Mouse (Mus musculus): Measurements from ENCODE around the gene Rpl22l1. TPM values are rescaled to one million over a fixed set of nuclear protein-coding genes. Genes with fewer than 3 reads are reported as not detected.

The Rpl22l1 gene
- polyA plus RNA-seq, 1 experiment from 2014 or later: 603 TPM

GRCm38 (mm10) chr3:28814361-28814760 lies 9.1 kb downstream of the Rpl22l1 start:
- no peak overlapping the region for H3K9ac ChIP-seq (ENCODE audit: low read depth, low read length)
- ATAC-seq (ENCODE audit: low read depth) (no peak), DNase-seq (ENCODE audit: low spot score) (peak; percentile 68)
- no peaks in the 10 kb centered on the region for H3K4me1 ChIP-seq (ENCODE audit: control insufficient read depth, insufficient read depth, low read length)
- no peaks in the 10 kb centered on the region for H3K27me3 ChIP-seq (replicated peaks; ENCODE audit: control insufficient read depth, insufficient read depth, low read length)
- no peak overlapping the region for H3K27ac ChIP-seq (replicated peaks; ENCODE audit: low read depth, low read length)
- peak overlapping the region; percentile 23; the same call in 1 of the 2 replicates for H3K4me2 ChIP-seq (ENCODE audit: low read depth, low read length)
- H3K36me3 ChIP-seq (ENCODE audit: control insufficient read depth, insufficient read depth, low read length): 0 out of 2 replicates have a peak, but pooled peaks cover 2% of the 10 kb centered on the region
- H3K4me3 ChIP-seq (ENCODE audit: low read depth, low read length): no peak overlapping the region
- H3K9me3 ChIP-seq (ENCODE audit: control insufficient read depth, low read length): no peaks in the 10 kb centered on the region
- 4% methylated on average over 4 of the region's 4 CpGs for WGBS

- 77% methylated on average over 4 of the region's 4 CpGs for WGBS
- Histone ChIP-seq H3K4me3 (ENCODE audit: low read depth, low read length) (no peak overlapping the region), H3K9ac (ENCODE audit: low read depth, low read length) (no peak overlapping the region), H3K36me3 (ENCODE audit: control insufficient read depth, insufficient read depth, low read length) (no peaks in the 10 kb centered on the region), H3K4me2 (ENCODE audit: low read depth, low read length) (no peak overlapping the region), H3K9me3 (ENCODE audit: control insufficient read depth, low read length) (no peaks in the 10 kb centered on the region), H3K4me1 (ENCODE audit: control insufficient read depth, insufficient read depth, low read length) (no peaks in the 10 kb centered on the region), H3K27ac (replicated peaks; ENCODE audit: low read depth, low read length) (no peak overlapping the region), H3K27me3 (replicated peaks; ENCODE audit: control insufficient read depth, insufficient read depth, low read length) (no peaks in the 10 kb centered on the region)
- DNase-seq (ENCODE audit: low spot score) (no peak), ATAC-seq (ENCODE audit: low read depth) (no peak)
These were observed 10.8 kb downstream of the Rpl22l1 start for GRCm38 (mm10) chr3:28816010-28816540.

DNA sequence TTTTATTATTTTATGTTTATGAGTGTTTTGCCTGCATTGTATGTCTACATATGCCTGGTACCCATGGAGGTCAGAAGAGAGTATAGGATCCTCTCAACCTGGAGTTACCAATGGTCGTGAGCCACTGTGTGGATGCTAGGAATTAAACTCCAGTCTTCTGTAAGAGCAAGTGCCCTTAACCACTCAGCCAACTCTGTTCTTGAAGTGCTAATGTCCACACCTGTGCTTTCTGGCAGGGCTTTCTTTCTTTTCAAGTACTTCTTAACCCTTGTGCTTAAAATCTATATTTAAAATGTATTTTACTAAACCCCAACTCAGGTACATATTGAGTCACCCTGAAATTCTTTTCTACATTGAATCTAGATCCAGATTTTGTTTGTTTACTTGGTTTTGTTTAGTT lies 21.0 kb downstream of the Rpl22l1 start:
- H3K4me2 ChIP-seq (ENCODE audit: low read depth, low read length): no peak overlapping the region
- no peak overlapping the region for H3K9ac ChIP-seq (ENCODE audit: low read depth, low read length)
- no peaks in the 10 kb centered on the region for H3K27me3 ChIP-seq (replicated peaks; ENCODE audit: control insufficient read depth, insufficient read depth, low read length)
- H3K36me3 ChIP-seq (ENCODE audit: control insufficient read depth, insufficient read depth, low read length): no peaks in the 10 kb centered on the region
- no peak overlapping the region for H3K4me3 ChIP-seq (ENCODE audit: low read depth, low read length)
- no peak for DNase-seq (ENCODE audit: low spot score)
- no peaks in the 10 kb centered on the region for H3K4me1 ChIP-seq (ENCODE audit: control insufficient read depth, insufficient read depth, low read length)
- no peak overlapping the region for H3K27ac ChIP-seq (replicated peaks; ENCODE audit: low read depth, low read length)
- no peaks in the 10 kb centered on the region for H3K9me3 ChIP-seq (ENCODE audit: control insufficient read depth, low read length)
- no peak for ATAC-seq (ENCODE audit: low read depth)
- WGBS: 92% methylated on average over 1 of the region's 1 CpGs

DNA sequence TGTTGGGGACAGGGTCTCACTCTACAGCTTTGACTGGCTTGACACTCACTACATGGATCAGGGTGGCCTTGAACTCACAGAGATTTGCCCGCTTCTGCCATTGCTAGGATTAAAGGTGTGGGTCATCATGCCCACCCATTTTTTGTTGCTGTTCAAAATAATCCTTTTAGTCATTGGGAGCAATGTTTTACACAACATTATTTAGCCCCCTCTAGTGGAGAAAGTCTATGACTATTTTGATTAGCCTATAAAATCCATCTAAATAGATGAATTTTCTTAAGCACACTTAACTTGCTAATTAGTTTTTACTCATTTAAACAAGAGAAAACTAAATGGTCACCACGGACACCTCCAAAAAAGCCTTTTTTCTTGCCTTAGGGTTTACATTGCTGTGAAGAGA lies 22.4 kb downstream of the Rpl22l1 start:
- Histone ChIP-seq H3K36me3 (ENCODE audit: control insufficient read depth, insufficient read depth, low read length) (no peaks in the 10 kb centered on the region), H3K4me1 (ENCODE audit: control insufficient read depth, insufficient read depth, low read length) (no peaks in the 10 kb centered on the region), H3K9me3 (ENCODE audit: control insufficient read depth, low read length) (no peaks in the 10 kb centered on the region), H3K4me2 (ENCODE audit: low read depth, low read length) (no peak overlapping the region), H3K27ac (replicated peaks; ENCODE audit: low read depth, low read length) (no peak overlapping the region), H3K4me3 (ENCODE audit: low read depth, low read length) (no peak overlapping the region), H3K9ac (ENCODE audit: low read depth, low read length) (no peak overlapping the region), H3K27me3 (replicated peaks; ENCODE audit: control insufficient read depth, insufficient read depth, low read length) (no peaks in the 10 kb centered on the region)
- ATAC-seq (ENCODE audit: low read depth) (no peak), DNase-seq (ENCODE audit: low spot score) (no peak)
- WGBS: 84% methylated on average over 2 of the region's 2 CpGs

- DNase-seq (ENCODE audit: low spot score): no peak
- no peak for ATAC-seq (ENCODE audit: low read depth)
- no peak overlapping the region for H3K4me2 ChIP-seq (ENCODE audit: low read depth, low read length)
- no peak overlapping the region for H3K9ac ChIP-seq (ENCODE audit: low read depth, low read length)
- H3K9me3 ChIP-seq (ENCODE audit: control insufficient read depth, low read length): no peaks in the 10 kb centered on the region
- H3K4me1 ChIP-seq (ENCODE audit: control insufficient read depth, insufficient read depth, low read length): no peaks in the 10 kb centered on the region
- no peaks in the 10 kb centered on the region for H3K27me3 ChIP-seq (replicated peaks; ENCODE audit: control insufficient read depth, insufficient read depth, low read length)
- no peak overlapping the region for H3K4me3 ChIP-seq (ENCODE audit: low read depth, low read length)
- H3K36me3 ChIP-seq (ENCODE audit: control insufficient read depth, insufficient read depth, low read length): no peaks in the 10 kb centered on the region
- WGBS: 82% methylated on average over 2 of the region's 2 CpGs
- H3K27ac ChIP-seq (replicated peaks; ENCODE audit: low read depth, low read length): no peak overlapping the region
These were observed 24.2 kb downstream of the Rpl22l1 start for GRCm38 (mm10) chr3:28829454-28829853.

DNA sequence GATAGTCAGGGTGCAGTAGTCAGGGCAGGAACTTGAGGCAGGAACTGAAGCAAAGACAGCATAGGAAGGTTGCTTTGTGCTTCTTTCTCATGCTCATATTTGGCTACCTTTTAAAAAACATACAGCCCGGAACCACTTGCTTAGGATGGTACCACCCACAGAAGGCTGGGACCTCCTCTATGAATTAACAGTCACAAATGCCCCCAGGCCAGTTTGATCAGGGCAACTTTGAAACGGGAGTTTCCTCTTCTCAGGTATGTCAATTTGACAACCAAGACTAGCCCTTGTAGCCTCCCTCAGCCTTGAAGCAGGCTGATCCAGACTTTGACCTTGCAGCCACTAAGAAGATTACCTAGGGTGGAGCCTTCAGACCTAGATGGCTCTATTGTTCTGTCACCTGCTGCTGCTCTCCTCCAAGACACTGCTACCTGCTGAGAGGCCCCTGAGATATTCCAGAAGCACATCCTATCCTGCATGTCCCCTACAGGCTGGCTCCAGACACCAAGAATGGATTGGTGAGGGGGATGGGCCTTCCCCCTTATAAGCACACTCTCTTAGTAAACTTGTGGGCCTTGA lies 31.6 kb downstream of the Rpl22l1 start:
- no peak overlapping the region for H3K9ac ChIP-seq (ENCODE audit: low read depth, low read length)
- H3K9me3 ChIP-seq (ENCODE audit: control insufficient read depth, low read length): no peaks in the 10 kb centered on the region
- H3K4me2 ChIP-seq (ENCODE audit: low read depth, low read length): no peak overlapping the region
- H3K27ac ChIP-seq (replicated peaks; ENCODE audit: low read depth, low read length): no peak overlapping the region
- DNase-seq (ENCODE audit: low spot score): no peak
- ATAC-seq (ENCODE audit: low read depth): no peak
- H3K4me3 ChIP-seq (ENCODE audit: low read depth, low read length): no peak overlapping the region
- 76% methylated on average over 2 of the region's 2 CpGs for WGBS
- no peaks in the 10 kb centered on the region for H3K4me1 ChIP-seq (ENCODE audit: control insufficient read depth, insufficient read depth, low read length)
- no peaks in the 10 kb centered on the region for H3K36me3 ChIP-seq (ENCODE audit: control insufficient read depth, insufficient read depth, low read length)
- H3K27me3 ChIP-seq (replicated peaks; ENCODE audit: control insufficient read depth, insufficient read depth, low read length): no peaks in the 10 kb centered on the region

DNA sequence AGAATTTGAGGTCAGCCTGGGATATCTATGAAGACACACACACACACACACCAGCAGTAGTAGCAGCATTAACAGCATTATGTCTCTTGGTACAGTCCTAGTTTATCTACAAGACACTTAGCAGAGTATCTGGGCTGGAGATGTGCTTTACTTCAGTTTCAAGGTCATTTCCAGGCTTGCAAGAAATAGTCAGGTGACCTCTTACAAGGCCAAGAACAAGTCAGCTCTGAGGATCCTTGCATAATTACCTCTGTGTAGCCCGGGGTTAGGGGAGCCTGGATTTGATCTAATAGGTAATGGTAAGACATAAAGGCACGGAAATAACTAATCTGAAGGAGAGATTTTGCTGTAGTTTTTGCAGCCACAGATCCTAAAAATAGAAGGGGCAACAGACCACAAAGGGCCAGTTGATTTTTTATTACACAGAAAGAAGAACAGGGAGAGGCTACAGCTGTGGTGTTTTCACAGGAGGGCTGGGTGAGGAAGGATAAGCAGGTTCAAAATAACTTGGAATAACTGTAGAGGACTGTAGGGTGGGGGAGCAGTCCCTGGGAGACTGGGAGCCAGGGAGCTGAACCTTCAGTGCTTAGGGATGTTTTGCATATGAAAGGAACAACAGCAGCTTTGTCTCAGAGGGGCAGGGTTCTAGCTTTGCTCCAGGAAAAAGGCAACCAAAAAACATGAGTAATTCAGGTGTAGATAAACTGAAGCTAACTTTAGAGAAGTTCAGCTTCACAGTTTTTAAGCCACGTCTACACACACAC lies 36.8 kb downstream of the Rpl22l1 start:
- Histone ChIP-seq H3K36me3 (ENCODE audit: control insufficient read depth, insufficient read depth, low read length) (no peaks in the 10 kb centered on the region), H3K4me1 (ENCODE audit: control insufficient read depth, insufficient read depth, low read length) (no peaks in the 10 kb centered on the region), H3K4me2 (ENCODE audit: low read depth, low read length) (no peak overlapping the region), H3K9me3 (ENCODE audit: control insufficient read depth, low read length) (no peaks in the 10 kb centered on the region), H3K27me3 (replicated peaks; ENCODE audit: control insufficient read depth, insufficient read depth, low read length) (no peaks in the 10 kb centered on the region), H3K4me3 (ENCODE audit: low read depth, low read length) (no peak overlapping the region), H3K27ac (replicated peaks; ENCODE audit: low read depth, low read length) (no peak overlapping the region), H3K9ac (ENCODE audit: low read depth, low read length) (no peak overlapping the region)
- DNase-seq (ENCODE audit: low spot score) (no peak), ATAC-seq (ENCODE audit: low read depth) (no peak)
- WGBS: 22% methylated on average over 3 of the region's 3 CpGs

DNA sequence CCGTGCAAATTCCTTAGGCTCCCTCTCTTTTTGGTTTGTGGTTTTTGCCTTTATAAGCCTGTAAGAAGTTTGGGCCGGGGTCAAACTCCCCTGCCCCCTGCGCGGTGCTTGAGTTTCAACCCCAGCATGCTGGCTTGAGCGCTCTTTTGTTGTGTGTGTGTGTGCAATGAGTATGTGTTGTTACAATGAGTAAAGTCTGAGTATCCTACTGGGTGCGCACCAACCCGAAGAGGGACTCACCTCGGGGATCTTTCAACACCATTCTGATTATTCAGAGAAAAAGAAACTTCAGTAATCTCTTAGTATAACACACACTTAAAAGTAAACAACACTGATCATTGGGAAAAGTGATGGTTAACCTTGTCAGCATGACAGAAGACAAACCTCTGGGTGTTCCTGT lies 38.0 kb downstream of the Rpl22l1 start:
- H3K27ac ChIP-seq (replicated peaks; ENCODE audit: low read depth, low read length): no peak overlapping the region
- 65% methylated on average over 8 of the region's 8 CpGs for WGBS
- H3K4me3 ChIP-seq (ENCODE audit: low read depth, low read length): no peak overlapping the region
- no peak for DNase-seq (ENCODE audit: low spot score)
- no peaks in the 10 kb centered on the region for H3K27me3 ChIP-seq (replicated peaks; ENCODE audit: control insufficient read depth, insufficient read depth, low read length)
- no peak for ATAC-seq (ENCODE audit: low read depth)
- H3K36me3 ChIP-seq (ENCODE audit: control insufficient read depth, insufficient read depth, low read length): no peaks in the 10 kb centered on the region
- H3K4me2 ChIP-seq (ENCODE audit: low read depth, low read length): no peak overlapping the region
- no peaks in the 10 kb centered on the region for H3K9me3 ChIP-seq (ENCODE audit: control insufficient read depth, low read length)
- no peaks in the 10 kb centered on the region for H3K4me1 ChIP-seq (ENCODE audit: control insufficient read depth, insufficient read depth, low read length)
- H3K9ac ChIP-seq (ENCODE audit: low read depth, low read length): no peak overlapping the region

GRCm38 (mm10) chr3:28847115-28847514 lies 41.9 kb downstream of the Rpl22l1 start:
- H3K4me2 ChIP-seq (ENCODE audit: low read depth, low read length): no peak overlapping the region
- no peaks in the 10 kb centered on the region for H3K36me3 ChIP-seq (ENCODE audit: control insufficient read depth, insufficient read depth, low read length)
- DNase-seq (ENCODE audit: low spot score) (no peak), ATAC-seq (ENCODE audit: low read depth) (no peak)
- no peak overlapping the region for H3K9ac ChIP-seq (ENCODE audit: low read depth, low read length)
- no peaks in the 10 kb centered on the region for H3K9me3 ChIP-seq (ENCODE audit: control insufficient read depth, low read length)
- no peak overlapping the region for H3K27ac ChIP-seq (replicated peaks; ENCODE audit: low read depth, low read length)
- no peaks in the 10 kb centered on the region for H3K4me1 ChIP-seq (ENCODE audit: control insufficient read depth, insufficient read depth, low read length)
- H3K27me3 ChIP-seq (replicated peaks; ENCODE audit: control insufficient read depth, insufficient read depth, low read length): no peaks in the 10 kb centered on the region
- H3K4me3 ChIP-seq (ENCODE audit: low read depth, low read length): no peak overlapping the region

All from embryonic facial prominence, embryonic 14.5 days (tissue).